Mouse (Mus musculus) cerebellum, postnatal 25 days (tissue): ENCODE measurements around the gene Pts.

Experiments used
- DNase-seq, 2 experiments: peaks; one replicate each; pipeline ENCODE4 v3.0.0; 2021; ENCODE audit warnings: mixed read lengths in 2 of 2

Gene Pts

DNA sequence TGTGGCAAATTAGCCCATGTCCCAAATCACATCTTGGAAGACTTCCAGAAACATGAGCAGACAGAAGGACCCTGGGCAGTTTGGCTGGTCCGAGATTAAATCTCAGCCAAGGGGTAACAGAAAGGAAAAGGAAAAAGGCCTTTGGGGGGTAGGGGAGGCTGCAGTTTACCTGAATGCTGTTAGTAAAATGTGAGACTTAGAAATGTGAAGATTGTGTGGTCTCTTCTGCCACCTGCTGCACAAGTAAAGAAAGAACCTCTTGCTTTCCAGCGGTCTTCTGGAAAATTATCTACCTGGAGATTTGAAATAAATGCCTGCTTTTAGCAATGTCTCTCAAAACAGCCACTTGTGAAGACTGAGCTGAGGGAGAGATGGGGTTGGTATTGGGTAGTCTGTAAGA lies 2.4 kb upstream of the Pts start:
- peak in 1 of 2 experiments; percentile 39 for DNase-seq

GRCm38 (mm10) chr9:50527860-50528259 lies 664 bp downstream of the Pts start:
- peak in 1 of 2 experiments; percentile 19 for DNase-seq

DNA sequence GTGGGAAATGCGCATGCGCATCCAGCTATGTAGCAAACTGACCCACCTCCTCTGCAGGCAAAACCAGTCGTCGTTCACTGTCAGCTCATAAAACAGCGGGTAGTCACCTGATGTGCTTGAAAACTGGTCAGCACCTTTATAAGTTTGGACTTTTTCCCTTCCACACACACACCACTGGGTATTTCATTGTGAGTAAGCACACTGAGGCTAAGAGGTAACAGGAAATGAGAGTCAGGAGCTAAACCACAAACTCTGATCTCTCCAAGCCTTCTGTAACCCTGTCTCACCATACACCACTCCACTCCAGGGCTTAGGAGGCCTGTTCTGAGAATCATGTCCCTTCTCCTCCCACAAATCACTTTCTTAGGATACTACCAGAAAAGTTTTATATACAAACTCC lies 2.9 kb downstream of the Pts start:
- DNase-seq, result no peak

GRCm38 (mm10) chr9:50524936-50525335 lies 3.6 kb downstream of the Pts start:
- DNase-seq, result no peak

GRCm38 (mm10) chr9:50522574-50522973 lies 6.0 kb downstream of the Pts start:
- no peak for DNase-seq

DNA sequence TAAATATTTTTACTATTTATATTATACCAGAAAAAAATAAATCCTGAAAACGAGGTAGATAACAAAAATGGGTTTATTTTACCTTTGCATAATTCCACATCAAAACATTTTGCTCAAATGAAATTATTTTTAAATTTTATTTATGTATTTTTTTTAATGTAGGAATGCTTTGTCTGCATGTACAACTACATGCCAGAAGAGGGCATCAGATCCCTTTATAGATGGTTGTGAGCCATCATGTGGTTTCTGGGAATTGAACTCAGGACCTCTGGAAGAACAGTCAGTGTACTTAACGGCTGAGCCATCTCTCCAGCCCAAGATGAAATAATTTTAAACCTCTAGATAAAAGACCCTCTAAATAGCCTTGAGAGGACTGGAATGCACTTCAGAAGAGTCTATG lies 7.0 kb downstream of the Pts start:
- DNase-seq, result no peak

- no peak for DNase-seq
Observed at GRCm38 (mm10) chr9:50520748-50521147, 7.8 kb downstream of the Pts start.

GRCm38 (mm10) chr9:50518781-50519180 lies 9.7 kb downstream of the Pts start:
- no peak for DNase-seq

DNA sequence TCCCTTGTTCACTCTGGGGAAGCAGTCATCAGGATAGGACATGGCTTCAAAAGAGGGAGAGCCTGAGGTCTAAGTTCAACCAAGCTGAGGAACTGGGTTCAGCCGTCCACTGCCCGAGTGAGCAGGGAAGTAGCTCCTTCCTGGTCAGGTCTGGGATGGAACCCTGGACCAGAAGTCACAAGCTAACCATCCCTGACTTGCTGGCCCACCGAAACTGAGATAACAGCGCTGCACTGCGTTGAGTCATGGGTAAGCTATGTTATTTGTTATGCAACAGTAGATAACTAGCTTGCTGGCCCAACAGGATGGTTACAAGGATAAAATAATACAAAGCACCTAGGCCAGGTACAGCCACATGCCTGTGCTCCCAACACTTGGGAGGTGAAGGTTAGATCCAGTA lies 13.1 kb downstream of the Pts start:
- DNase-seq, result no peak

DNA sequence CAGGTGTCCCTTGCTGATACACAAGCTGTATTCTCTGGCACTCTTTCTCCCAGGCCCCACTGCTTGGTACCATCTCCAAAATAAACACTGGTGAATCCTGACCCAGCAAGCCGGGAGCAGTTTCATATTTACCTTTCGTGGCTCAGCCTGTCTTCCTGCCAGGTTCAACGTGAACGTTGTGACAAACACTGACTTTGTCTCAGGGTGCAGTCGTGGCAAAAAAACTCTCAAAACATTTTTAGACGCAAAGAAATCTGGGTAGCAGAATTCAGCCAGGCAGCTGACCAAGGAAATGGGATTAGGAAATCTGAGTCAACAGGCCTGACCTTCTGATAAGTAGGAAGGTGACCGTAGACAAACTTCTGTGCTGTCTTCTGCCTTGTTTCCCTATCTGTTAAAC lies 21.0 kb downstream of the Pts start:
- peak; percentile 38 to 45 for DNase-seq

DNA sequence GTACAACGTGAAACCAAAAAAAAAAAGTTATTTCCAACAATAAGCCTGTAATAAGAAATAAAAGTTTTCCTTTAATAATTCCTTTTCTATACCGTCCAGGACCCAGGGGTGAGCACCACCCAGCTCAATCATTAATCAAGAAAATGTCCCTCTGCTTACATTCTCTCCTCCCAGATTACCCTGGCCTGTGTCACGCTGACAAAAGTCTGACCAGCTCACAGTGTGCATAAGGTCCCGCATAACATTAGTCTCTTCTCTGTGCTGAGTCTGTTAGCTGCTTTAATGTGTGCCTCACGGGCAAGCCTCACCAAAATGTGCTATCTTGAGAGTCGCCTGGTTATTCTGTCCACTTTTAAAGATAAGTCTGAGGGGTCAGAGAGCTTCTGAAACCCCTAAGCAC lies 23.1 kb downstream of the Pts start:
- no peak for DNase-seq

- no peak for DNase-seq
Observed at GRCm38 (mm10) chr9:50502949-50503348, 25.6 kb downstream of the Pts start.

DNA sequence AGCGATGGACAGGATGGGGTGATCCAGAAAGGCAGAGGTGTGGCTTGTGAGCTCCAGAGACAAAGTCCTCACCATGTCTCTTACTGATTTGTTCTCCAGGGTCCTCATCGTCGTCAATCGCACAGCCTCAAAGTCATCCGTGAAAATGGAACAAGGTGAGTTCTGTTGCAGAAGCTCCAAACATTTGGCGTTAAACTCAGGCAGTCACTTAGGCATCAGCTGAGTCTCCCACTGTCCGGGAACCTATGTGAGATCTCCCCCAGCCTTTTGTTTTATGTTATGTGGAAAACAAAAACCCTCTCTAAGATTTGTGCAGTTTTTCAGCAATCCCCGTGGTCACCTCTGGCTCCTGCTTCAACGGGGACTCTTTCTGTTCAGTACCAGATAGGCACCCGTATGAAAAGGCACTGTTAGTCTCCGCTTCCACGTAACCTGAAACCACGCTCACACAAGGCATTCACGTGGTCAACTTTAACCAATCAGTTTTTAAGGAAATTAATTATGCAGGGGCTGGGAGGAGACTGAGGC lies 27.5 kb downstream of the Pts start:
- peak in 1 of 2 experiments; percentile 11 for DNase-seq

DNA sequence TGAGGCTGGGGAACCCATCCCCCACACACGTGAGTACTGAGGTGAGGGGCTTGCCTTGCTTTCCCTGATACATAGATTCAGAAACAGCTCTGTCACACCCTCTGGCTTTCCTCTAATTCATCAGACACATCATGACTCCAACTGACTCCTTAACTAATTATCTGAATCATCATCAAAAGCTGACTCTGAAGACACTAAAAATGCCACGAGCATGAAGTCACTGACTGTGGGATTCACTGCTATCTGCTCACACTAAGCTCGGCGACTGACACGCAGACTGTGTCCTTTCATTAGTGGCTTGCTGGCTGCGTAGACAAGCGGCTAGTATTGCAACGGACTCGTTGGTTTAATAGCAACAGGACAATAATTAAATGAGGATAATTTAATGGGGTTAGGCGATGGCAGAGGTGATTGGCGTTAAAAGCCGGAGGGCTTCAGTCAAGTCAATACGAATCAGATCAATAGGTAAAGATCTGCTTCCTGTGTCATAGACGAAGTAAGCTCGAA lies 28.0 kb downstream of the Pts start:
- no peak for DNase-seq

DNA sequence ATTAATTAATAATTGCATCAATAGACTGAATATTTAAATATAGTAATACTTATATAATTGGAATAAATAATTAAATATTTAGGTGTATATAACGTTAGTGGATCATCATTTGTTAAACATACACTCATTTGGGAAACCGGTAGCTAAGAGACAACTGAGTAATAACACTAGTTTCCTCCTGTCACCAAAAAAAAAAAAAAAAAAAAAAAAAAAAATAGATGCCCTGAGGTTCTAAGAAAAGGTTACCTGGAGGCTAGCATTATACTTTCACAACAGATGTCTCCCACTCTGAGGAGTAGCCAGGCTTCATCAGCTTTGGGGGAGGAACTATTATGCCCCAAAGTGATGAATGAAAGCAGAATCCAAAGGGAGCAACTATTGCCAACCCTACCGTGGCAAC lies 28.7 kb downstream of the Pts start:
- DNase-seq, result no peak

- DNase-seq, result no peak
Observed at GRCm38 (mm10) chr9:50498815-50499214, 29.7 kb downstream of the Pts start.

DNA sequence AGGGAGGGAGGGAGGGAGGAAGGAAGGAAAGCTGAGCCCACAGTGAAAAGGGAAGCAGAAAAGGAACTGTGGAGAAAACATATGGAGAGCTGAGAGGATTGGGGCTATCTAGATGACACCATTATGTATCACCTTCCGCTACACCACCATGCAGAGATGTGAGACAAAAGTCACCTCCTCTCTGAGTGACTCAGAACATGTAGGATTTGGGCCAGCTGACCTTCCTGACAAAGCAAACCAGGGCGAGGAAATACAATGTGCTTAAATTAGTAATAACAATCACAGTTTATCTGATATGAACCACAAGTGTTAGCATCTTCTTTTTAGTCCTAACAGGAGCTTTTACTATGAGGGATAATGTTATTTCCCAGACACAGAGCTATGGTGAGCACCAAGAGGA lies 31.0 kb downstream of the Pts start:
- DNase-seq, result no peak

- no peak for DNase-seq
Observed at GRCm38 (mm10) chr9:50497076-50497475, 31.4 kb downstream of the Pts start.

- no peak for DNase-seq
Observed at GRCm38 (mm10) chr9:50496546-50496945, 32.0 kb downstream of the Pts start.

GRCm38 (mm10) chr9:50496151-50496505 lies 32.4 kb downstream of the Pts start:
- DNase-seq, result no peak

DNA sequence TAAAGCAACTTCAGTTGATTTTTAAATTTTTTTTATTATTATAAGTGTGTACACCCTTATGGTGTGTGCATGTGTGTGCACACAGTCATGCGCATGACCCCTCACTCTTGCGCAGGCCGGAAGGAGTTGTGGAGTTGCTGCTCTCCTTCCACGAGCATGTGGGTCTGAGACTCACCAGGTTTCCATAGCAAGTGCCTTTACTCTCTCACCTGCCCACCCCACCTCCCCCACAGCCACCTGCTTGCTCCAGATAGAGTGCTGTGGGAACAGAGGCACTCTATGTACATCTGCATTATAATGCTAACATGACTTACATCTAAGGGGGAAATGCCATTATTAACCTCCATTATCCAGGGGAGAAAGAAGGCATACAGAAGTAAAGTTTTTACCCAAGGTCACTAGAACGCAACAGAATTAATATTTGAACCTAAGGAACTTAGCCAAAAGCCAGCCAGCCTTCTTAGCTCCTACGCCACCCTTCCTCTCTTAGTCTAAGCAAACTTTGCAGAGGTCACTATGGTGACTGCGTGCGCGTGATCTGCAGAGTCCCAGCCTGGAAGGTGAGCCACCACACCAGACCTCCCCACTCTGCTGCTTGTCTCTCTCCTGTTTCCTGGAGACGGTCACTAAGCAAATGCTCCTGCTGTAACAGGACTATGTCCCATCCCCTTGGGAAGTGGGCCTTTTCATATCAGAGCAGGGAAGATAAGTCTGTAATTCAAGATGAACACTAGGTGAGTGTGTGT lies 32.9 kb downstream of the Pts start:
- no peak for DNase-seq

GRCm38 (mm10) chr9:50494311-50494710 lies 34.2 kb downstream of the Pts start, which contains the start of gene Plet1:
TSS of gene Plet1 (plus strand) at chr9:50494525.
- no peak for DNase-seq

DNA sequence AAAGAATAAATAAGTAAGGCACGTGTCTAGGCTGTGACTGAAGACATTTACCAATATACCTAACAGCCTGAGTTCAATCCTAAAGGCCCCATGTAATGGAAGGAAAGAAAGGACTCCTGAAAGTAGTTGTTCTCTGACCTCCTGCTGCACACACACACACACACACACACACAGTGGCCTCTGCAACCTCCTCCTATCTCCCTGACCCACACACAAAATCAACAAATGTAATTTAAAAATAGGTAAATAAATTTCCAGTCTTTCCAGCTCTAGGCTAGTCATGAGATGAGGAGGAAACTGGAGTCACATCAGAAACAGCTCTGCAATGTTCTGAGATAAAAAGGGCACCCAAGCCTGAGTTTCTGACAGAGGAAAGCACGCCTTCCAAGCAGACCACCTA lies 34.7 kb downstream of the Pts start:
- DNase-seq, result no peak

DNA sequence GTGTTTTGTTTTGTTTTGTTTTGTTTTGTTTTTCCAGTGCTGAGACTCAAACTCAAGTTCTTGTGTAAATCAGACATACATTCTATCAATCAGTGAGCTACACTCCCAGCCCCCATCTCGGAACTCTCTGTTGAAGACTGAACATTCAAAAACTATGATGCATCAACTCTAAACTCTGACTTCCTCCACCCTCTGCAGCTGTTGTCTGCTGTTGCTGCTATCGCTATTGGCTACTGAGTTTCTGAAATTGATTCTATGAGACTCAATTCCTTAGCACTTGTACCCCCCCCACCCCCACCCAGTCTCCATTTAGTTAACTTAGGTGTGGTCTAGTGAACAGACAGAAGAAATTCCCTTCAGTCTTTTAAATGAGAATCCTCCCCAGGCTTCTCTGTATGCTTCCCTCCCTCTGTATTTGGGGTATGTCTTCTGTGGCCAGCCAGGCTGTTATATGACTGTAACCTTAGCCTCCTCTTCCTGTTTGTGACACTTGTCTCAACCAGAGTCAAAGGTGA lies 36.9 kb downstream of the Pts start:
- DNase-seq, result no peak

GRCm38 (mm10) chr9:50490836-50491235 lies 37.7 kb downstream of the Pts start:
- no peak for DNase-seq
